Mouse (Mus musculus): ENCODE data around the gene Tmem44. TPM values are rescaled to one million over a fixed set of nuclear protein-coding genes. Genes with fewer than 3 reads are reported as not detected.

Tmem44 gene
- polyA plus RNA-seq, 1 experiment from 2014 or later, result 19.1 TPM

Other genes starting within 250 kb of the Tmem44 start
- gene Gp5, start 240.1 kb downstream of the Tmem44 start, polyA plus RNA-seq (2015; fragmentation: Nextera tagmentation; extraction: Ambion mirVana), result 0.47 and 0.58 TPM in 2 replicates
- gene Atp13a3, start 144.9 kb downstream of the Tmem44 start, polyA plus RNA-seq (2015; fragmentation: Nextera tagmentation; extraction: Ambion mirVana), result 10.2 and 11.0 TPM in 2 replicates
- gene Lsg1, start 36.8 kb upstream of the Tmem44 start, polyA plus RNA-seq (2015; fragmentation: Nextera tagmentation; extraction: Ambion mirVana), result 56.7 and 59.1 TPM in 2 replicates
- 26.6 and 28.5 TPM in 2 replicates for gene Fam43a, start 48.9 kb upstream of the Tmem44 start, polyA plus RNA-seq (2015; fragmentation: Nextera tagmentation; extraction: Ambion mirVana)

All from embryonic facial prominence, embryonic 15.5 days (tissue).